Mouse (Mus musculus): ENCODE data around the gene Fbxl17. TPM values are rescaled to one million over a fixed set of nuclear protein-coding genes. Genes with fewer than 3 reads are reported as not detected.

Gene Fbxl17
- total RNA-seq, 2 experiments from 2014 or later, result 58.7 to 62.7 TPM

GRCm38 (mm10) chr17:63225959-63226358 is 273.9 kb downstream of the Fbxl17 start:
- DNase-seq (ENCODE audit: low spot score in 2 of 2), result no peak

GRCm38 (mm10) chr17:63223675-63224074 is 276.1 kb downstream of the Fbxl17 start:
- no peak for DNase-seq (ENCODE audit: low spot score in 2 of 2)

GRCm38 (mm10) chr17:63221632-63222031 is 278.2 kb downstream of the Fbxl17 start:
- no peak for DNase-seq (ENCODE audit: low spot score in 2 of 2)

GRCm38 (mm10) chr17:63220821-63221220 is 279.0 kb downstream of the Fbxl17 start:
- no peak for DNase-seq (ENCODE audit: low spot score in 2 of 2)

GRCm38 (mm10) chr17:63217016-63217415 is 282.8 kb downstream of the Fbxl17 start:
- DNase-seq (ENCODE audit: low spot score in 2 of 2), result no peak

- no peak for DNase-seq (ENCODE audit: low spot score in 2 of 2)
These were observed 287.8 kb downstream of the Fbxl17 start for GRCm38 (mm10) chr17:63212018-63212417.

- no peak for DNase-seq (ENCODE audit: low spot score in 2 of 2)
These were observed 290.7 kb downstream of the Fbxl17 start for GRCm38 (mm10) chr17:63209151-63209550.

GRCm38 (mm10) chr17:63208346-63208745 is 291.5 kb downstream of the Fbxl17 start:
- no peak for DNase-seq (ENCODE audit: low spot score in 2 of 2)

- DNase-seq (ENCODE audit: low spot score in 2 of 2), result no peak
These were observed 292.1 kb downstream of the Fbxl17 start for GRCm38 (mm10) chr17:63207714-63208113.

- no peak for DNase-seq (ENCODE audit: low spot score in 2 of 2)
These were observed 294.5 kb downstream of the Fbxl17 start for GRCm38 (mm10) chr17:63205316-63205715.

- DNase-seq (ENCODE audit: low spot score in 2 of 2), result no peak
These were observed 296.1 kb downstream of the Fbxl17 start for GRCm38 (mm10) chr17:63203582-63204190.

- no peak for DNase-seq (ENCODE audit: low spot score in 2 of 2)
These were observed 301.1 kb downstream of the Fbxl17 start for GRCm38 (mm10) chr17:63198703-63199102.

- no peak for DNase-seq (ENCODE audit: low spot score in 2 of 2)
These were observed 304.3 kb downstream of the Fbxl17 start for GRCm38 (mm10) chr17:63195496-63195895.

GRCm38 (mm10) chr17:63193196-63193595 is 306.6 kb downstream of the Fbxl17 start:
- DNase-seq (ENCODE audit: low spot score in 2 of 2), result no peak

GRCm38 (mm10) chr17:63191345-63191744 is 308.5 kb downstream of the Fbxl17 start:
- peak in 1 of 2 experiments; percentile 10 for DNase-seq (ENCODE audit: low spot score in 2 of 2)

- DNase-seq (ENCODE audit: low spot score in 2 of 2), result no peak
These were observed 310.5 kb downstream of the Fbxl17 start for GRCm38 (mm10) chr17:63189274-63189673.

GRCm38 (mm10) chr17:63185531-63185930 is 314.3 kb downstream of the Fbxl17 start:
- DNase-seq (ENCODE audit: low spot score in 2 of 2), result peak; percentile 23 to 50

GRCm38 (mm10) chr17:63184844-63185504 is 314.8 kb downstream of the Fbxl17 start:
- DNase-seq (ENCODE audit: low spot score in 2 of 2), result no peak

GRCm38 (mm10) chr17:63183431-63183830 is 316.4 kb downstream of the Fbxl17 start:
- no peak for DNase-seq (ENCODE audit: low spot score in 2 of 2)

- DNase-seq (ENCODE audit: low spot score in 2 of 2), result no peak
These were observed 318.2 kb downstream of the Fbxl17 start for GRCm38 (mm10) chr17:63181661-63182060.

- DNase-seq (ENCODE audit: low spot score in 2 of 2), result no peak
These were observed 319.8 kb downstream of the Fbxl17 start for GRCm38 (mm10) chr17:63180042-63180441.

- DNase-seq (ENCODE audit: low spot score in 2 of 2), result no peak
These were observed 321.5 kb downstream of the Fbxl17 start for GRCm38 (mm10) chr17:63178331-63178730.

GRCm38 (mm10) chr17:63176411-63176810 is 323.4 kb downstream of the Fbxl17 start:
- DNase-seq (ENCODE audit: low spot score in 2 of 2), result no peak
